Mouse (Mus musculus) frontal cortex, postnatal 10 days (tissue): ENCODE data around the gene Atp2a3.
A peak's percentile ranks its signal among the peaks of the same experiment; 100 is the strongest.

Source experiments
- DNase-seq, 2 experiments: peaks; one replicate each; pipeline ENCODE4 v3.0.0; 2022; ENCODE audit warnings: low spot score in 2 of 2, mixed read lengths in 1 of 2

Gene Atp2a3

GRCm38 (mm10) chr11:73006377-73006776 lies 45.4 kb downstream of the Atp2a3 start:
- no peak for DNase-seq

GRCm38 (mm10) chr11:73007113-73007512 lies 46.1 kb downstream of the Atp2a3 start:
- DNase-seq: no peak

DNA sequence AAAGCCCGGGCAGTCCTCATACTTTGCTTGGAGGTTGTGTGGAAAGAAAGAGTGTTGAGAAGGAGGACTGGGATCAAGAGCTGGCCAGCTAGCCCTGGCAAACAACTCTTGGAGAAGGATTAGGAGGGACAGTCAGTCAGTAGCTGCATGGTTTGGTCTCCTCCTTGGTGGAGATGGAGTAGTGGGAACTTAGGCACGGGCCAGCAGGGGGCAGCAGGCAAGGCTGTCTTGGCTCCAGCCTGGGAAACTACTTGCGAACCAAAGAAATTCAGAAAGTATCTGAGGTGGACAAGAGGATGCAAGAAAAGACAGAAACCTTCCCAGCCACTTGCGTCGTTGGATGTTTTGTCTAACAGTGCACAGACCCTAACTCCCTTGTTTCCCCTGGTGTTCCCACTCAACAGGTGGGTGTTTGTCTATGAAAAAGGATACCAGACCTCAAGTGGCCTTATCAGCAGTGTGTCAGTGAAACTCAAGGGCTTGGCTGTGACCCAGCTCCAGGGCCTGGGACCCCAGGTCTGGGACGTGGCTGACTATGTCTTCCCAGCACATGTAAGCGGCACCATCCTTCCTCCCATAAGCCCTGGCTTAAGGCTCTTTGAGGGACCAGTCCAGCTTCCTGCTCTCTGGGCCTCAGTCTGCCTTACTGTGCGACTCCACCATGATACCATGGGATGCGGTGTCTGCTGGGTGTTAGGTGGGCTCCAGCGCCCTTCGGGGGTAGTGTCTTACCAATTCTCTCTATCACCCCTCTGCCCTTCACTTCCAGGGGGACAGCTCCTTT lies 46.9 kb downstream of the Atp2a3 start:
- DNase-seq: peak in 1 of 2 experiments; percentile 53

- DNase-seq: no peak
These were observed 47.9 kb downstream of the Atp2a3 start for GRCm38 (mm10) chr11:73008826-73009225.

GRCm38 (mm10) chr11:73009531-73010274 lies 48.7 kb downstream of the Atp2a3 start:
- DNase-seq: no peak

- DNase-seq: no peak
These were observed 53.0 kb downstream of the Atp2a3 start for GRCm38 (mm10) chr11:73013981-73014380.

- no peak for DNase-seq
These were observed 53.9 kb downstream of the Atp2a3 start for GRCm38 (mm10) chr11:73014831-73015344.

- DNase-seq: no peak
These were observed 54.6 kb downstream of the Atp2a3 start for GRCm38 (mm10) chr11:73015391-73016102.

GRCm38 (mm10) chr11:73016103-73016420 lies 55.1 kb downstream of the Atp2a3 start:
- no peak for DNase-seq

GRCm38 (mm10) chr11:73018471-73019146 lies 57.6 kb downstream of the Atp2a3 start, which contains the start of gene Camkk1:
Camkk1 (plus strand) TSS chr11:73019008.
- peak; percentile 91 to 93 for DNase-seq

DNA sequence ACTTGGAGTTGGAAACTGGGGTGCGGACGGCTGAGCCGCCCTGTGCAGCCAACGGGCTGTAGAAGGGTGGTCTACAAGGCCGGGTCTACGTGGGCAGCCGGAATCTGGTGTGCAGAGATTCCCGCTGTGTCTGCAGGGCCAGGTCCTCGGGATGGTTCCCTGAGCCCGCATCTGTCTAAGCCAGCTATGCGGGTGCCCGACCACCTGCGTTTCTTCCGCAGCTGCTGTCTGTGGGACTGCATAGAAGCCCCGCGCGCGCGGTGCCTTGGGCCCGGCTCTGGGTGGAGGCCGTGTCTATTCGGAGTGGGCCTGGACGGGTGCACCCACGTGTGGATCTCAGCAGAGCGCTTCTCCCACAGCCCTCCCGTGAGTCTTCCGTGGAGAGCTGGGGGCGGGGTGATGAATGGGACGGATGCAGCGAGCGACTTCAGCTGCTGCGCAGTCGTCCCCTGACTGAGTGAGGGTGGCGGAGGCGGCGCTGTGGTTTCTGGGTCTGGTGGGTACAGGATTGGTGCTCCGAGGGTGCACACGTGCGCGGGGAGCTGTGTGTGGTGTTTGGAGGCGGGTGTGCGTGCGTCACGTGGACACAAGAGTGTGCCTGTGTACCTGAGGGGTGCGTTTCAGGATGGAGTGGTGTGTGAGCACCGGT lies 58.3 kb downstream of the Atp2a3 start:
- DNase-seq: peak; percentile 77 to 81

DNA sequence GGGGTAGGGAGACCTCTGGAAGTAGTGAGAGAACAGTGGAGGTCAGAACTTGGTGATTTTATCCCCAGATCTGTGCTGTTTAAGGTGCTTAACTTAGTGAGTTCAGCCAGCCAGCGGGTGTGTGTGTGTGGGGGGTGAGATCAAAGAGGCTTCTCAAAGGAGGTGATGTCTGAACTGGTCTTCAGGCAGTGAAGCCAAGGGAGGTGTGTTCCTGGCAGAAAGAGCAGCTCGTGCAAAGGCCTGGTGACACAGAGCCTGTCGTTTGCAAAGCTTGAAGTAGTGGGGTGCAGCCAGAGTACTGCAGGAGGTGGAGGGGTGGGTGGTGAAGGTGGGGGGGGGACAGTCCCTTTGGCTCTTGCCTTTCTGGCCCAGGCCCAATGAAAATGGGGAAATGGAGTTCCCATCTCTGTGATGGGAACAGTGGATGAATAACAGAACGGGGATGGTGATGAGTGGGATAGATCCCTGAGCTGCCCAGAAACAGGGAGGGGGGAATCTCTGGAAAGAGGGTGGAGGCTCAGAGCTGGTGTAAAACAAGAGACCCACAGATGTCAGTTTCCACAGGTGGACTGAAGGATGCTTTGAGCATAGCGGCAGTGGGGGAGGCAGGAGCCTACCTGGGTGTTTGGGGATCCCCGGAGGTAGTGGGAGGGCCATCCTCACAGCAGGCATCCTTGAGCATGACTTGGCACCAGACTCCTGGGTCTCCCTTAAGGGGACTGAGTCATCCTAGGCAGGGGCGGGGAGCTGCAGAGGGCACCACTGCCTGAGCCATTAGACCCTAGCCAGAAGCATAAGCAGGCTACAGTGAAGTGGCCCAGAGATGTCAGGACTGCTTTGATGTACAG lies 60.2 kb downstream of the Atp2a3 start:
- DNase-seq: no peak

DNA sequence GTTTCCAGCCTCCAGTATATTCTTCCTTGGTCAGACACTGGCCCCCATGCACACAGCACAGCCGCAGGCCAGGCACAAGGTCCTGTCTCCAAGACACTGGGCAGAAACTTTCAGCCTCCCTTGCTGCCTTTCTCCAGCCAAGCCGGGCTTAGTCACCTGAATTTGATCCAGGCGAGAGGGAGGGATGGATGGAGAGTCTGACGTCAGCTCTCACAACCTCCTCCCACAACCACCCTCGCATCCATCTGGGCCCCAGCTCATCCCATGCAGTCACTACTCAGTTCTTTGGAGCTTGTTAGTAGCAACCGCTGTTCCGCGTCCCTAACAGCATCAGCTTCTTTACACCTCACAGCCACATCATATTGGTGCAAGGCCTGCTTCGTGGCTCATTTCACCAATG lies 62.1 kb downstream of the Atp2a3 start:
- DNase-seq: peak; percentile 50 to 62

DNA sequence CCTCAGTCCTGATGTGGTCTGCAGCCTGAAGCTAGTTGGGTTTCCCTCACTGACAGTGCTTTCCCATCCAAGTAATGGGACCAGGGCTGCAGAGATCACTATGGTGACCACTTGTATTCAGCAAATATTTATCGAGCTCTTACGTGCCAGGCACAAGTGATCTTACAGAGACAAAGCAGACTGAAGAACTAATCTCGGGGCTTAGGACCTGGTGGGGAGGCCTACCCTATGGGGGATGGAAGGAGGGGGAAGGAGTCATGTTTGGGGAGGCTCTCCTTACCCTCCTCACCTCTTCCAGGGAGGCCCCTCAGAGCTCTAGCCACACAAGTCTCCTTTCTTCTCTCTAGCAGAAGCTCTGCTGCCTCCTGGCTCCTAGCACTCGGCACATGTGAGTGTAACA lies 62.9 kb downstream of the Atp2a3 start:
- no peak for DNase-seq

- no peak for DNase-seq
These were observed 63.4 kb downstream of the Atp2a3 start for GRCm38 (mm10) chr11:73024236-73024904.

GRCm38 (mm10) chr11:73026961-73027360 lies 66.0 kb downstream of the Atp2a3 start:
- DNase-seq: no peak

- peak; percentile 83 to 87 for DNase-seq
These were observed 70.0 kb downstream of the Atp2a3 start for GRCm38 (mm10) chr11:73030821-73031498.

GRCm38 (mm10) chr11:73031536-73031935 lies 70.6 kb downstream of the Atp2a3 start:
- no peak for DNase-seq

GRCm38 (mm10) chr11:73036077-73036476 lies 75.1 kb downstream of the Atp2a3 start:
- DNase-seq: no peak
